Mouse (Mus musculus) E14TG2a.4 (cell line): Measurements from ENCODE around the gene Fdx1.

ENCODE experiments used
- H3K27me3 ChIP-seq: 2 replicates; pipeline ENCODE4 v1.6.1; 2014; ENCODE audit warnings: low read length, control low read depth; ENCODE audit not compliant: insufficient read depth
- H3K36me3 ChIP-seq: 2 replicates; pipeline ENCODE4 v1.6.1; 2014; ENCODE audit warnings: low read length, control low read depth; ENCODE audit not compliant: insufficient read depth
- H3K4me1 ChIP-seq: replicated peaks from 2 replicates; pipeline ENCODE4 v1.6.1; 2014; ENCODE audit warnings: low read depth, low read length, control low read depth
- H3K4me3 ChIP-seq: replicated peaks from 2 replicates; pipeline ENCODE4 v1.5.1; 2014; ENCODE audit warnings: mild to moderate bottlenecking, low read length
- H3K9me3 ChIP-seq: 2 replicates; pipeline ENCODE4 v1.6.1; 2014; ENCODE audit warnings: low read length, control low read depth
- CTCF ChIP-seq: conservative IDR thresholded peaks from 2 replicates; pipeline ENCODE4 v1.5.1; 2014; ENCODE audit warnings: low read length
- NANOG ChIP-seq: IDR thresholded peaks from 2 replicates; pipeline ENCODE4 v1.6.1; 2014; ENCODE audit warnings: borderline replicate concordance, low read length, mixed read lengths
- POU5F1 ChIP-seq: IDR thresholded peaks from 2 replicates; pipeline ENCODE4 v1.6.1; 2014; ENCODE audit warnings: low read length, borderline replicate concordance

The Fdx1 gene

GRCm38 (mm10) chr9:51951337-51951736, 12.0 kb downstream of the Fdx1 start:
- Histone ChIP-seq H3K27me3 (no peaks in the 10 kb centered on the region), H3K4me1 (no peaks in the 10 kb centered on the region), H3K36me3 (peaks cover 9% of the 10 kb centered on the region), H3K9me3 (no peaks in the 10 kb centered on the region), H3K4me3 (no peak overlapping the region)
- peak; percentile 30 for TF ChIP-seq CTCF
- no peak for TF ChIP-seq POU5F1

- no peaks in the 10 kb centered on the region for H3K4me1 ChIP-seq
- H3K36me3 ChIP-seq = peaks cover 9% of the 10 kb centered on the region
- no peak overlapping the region for H3K4me3 ChIP-seq
- TF ChIP-seq POU5F1 (no peak), CTCF (no peak), NANOG (no peak)
- no peaks in the 10 kb centered on the region for H3K9me3 ChIP-seq
- H3K27me3 ChIP-seq = no peaks in the 10 kb centered on the region
Measured at GRCm38 (mm10) chr9:51950667-51951066, 12.7 kb downstream of the Fdx1 start.

GRCm38 (mm10) chr9:51950225-51950624, 13.1 kb downstream of the Fdx1 start:
- H3K4me1 ChIP-seq = no peaks in the 10 kb centered on the region
- H3K27me3 ChIP-seq = no peaks in the 10 kb centered on the region
- no peak overlapping the region for H3K4me3 ChIP-seq
- no peaks in the 10 kb centered on the region for H3K9me3 ChIP-seq
- peaks cover 8% of the 10 kb centered on the region for H3K36me3 ChIP-seq
- no peak for TF ChIP-seq POU5F1
- TF ChIP-seq NANOG = no peak
- no peak for TF ChIP-seq CTCF

GRCm38 (mm10) chr9:51943934-51944333, 19.4 kb downstream of the Fdx1 start:
- no peak overlapping the region for H3K4me3 ChIP-seq
- no peaks in the 10 kb centered on the region for H3K36me3 ChIP-seq
- H3K27me3 ChIP-seq = no peaks in the 10 kb centered on the region
- H3K4me1 ChIP-seq = no peaks in the 10 kb centered on the region
- H3K9me3 ChIP-seq = no peaks in the 10 kb centered on the region
- TF ChIP-seq NANOG = no peak
- no peak for TF ChIP-seq POU5F1
- no peak for TF ChIP-seq CTCF

- Histone ChIP-seq H3K4me1 (no peaks in the 10 kb centered on the region), H3K36me3 (no peaks in the 10 kb centered on the region), H3K4me3 (no peak overlapping the region), H3K9me3 (no peaks in the 10 kb centered on the region), H3K27me3 (no peaks in the 10 kb centered on the region)
- TF ChIP-seq CTCF (no peak), NANOG (no peak), POU5F1 (no peak)
Measured at GRCm38 (mm10) chr9:51934641-51935040, 28.7 kb downstream of the Fdx1 start.

- H3K27me3 ChIP-seq = no peaks in the 10 kb centered on the region
- TF ChIP-seq POU5F1 (no peak), NANOG (no peak), CTCF (no peak)
- no peak overlapping the region for H3K4me3 ChIP-seq
- no peaks in the 10 kb centered on the region for H3K9me3 ChIP-seq
- no peaks in the 10 kb centered on the region for H3K36me3 ChIP-seq
- no peaks in the 10 kb centered on the region for H3K4me1 ChIP-seq
Measured at GRCm38 (mm10) chr9:51931997-51932396, 31.4 kb downstream of the Fdx1 start.

- no peaks in the 10 kb centered on the region for H3K9me3 ChIP-seq
- H3K4me1 ChIP-seq = no peaks in the 10 kb centered on the region
- no peak for TF ChIP-seq POU5F1
- TF ChIP-seq CTCF = no peak
- TF ChIP-seq NANOG = no peak
Measured at GRCm38 (mm10) chr9:51931054-51931690, 32.2 kb downstream of the Fdx1 start.

GRCm38 (mm10) chr9:51929972-51930371, 33.4 kb downstream of the Fdx1 start:
- Histone ChIP-seq H3K4me3 (no peak overlapping the region), H3K27me3 (0 out of 2 replicates have a peak, but pooled peaks cover 3% of the 10 kb centered on the region), H3K4me1 (no peaks in the 10 kb centered on the region), H3K9me3 (no peaks in the 10 kb centered on the region), H3K36me3 (no peaks in the 10 kb centered on the region)
- TF ChIP-seq POU5F1 (no peak), CTCF (no peak), NANOG (no peak)

More at GRCm38 (mm10) chr9:51931054-51931690, 32.2 kb downstream of the Fdx1 start:
- no peaks in the 10 kb centered on the region for H3K27me3 ChIP-seq
- no peak overlapping the region for H3K4me3 ChIP-seq
- H3K36me3 ChIP-seq = no peaks in the 10 kb centered on the region

- Histone ChIP-seq H3K27me3 (0 out of 2 replicates have a peak, but pooled peaks cover 3% of the 10 kb centered on the region), H3K4me1 (no peaks in the 10 kb centered on the region), H3K4me3 (no peak overlapping the region), H3K9me3 (no peaks in the 10 kb centered on the region), H3K36me3 (no peaks in the 10 kb centered on the region)
- no peak for TF ChIP-seq NANOG
- no peak for TF ChIP-seq CTCF
- no peak for TF ChIP-seq POU5F1
Measured at GRCm38 (mm10) chr9:51928659-51929058, 34.7 kb downstream of the Fdx1 start.

GRCm38 (mm10) chr9:51928116-51928515, 35.2 kb downstream of the Fdx1 start:
- no peaks in the 10 kb centered on the region for H3K36me3 ChIP-seq

More at GRCm38 (mm10) chr9:51928116-51928515, 35.2 kb downstream of the Fdx1 start:
- Histone ChIP-seq H3K9me3 (no peaks in the 10 kb centered on the region), H3K4me3 (no peak overlapping the region), H3K27me3 (0 out of 2 replicates have a peak, but pooled peaks cover 3% of the 10 kb centered on the region), H3K4me1 (no peaks in the 10 kb centered on the region)
- TF ChIP-seq POU5F1 = no peak
- no peak for TF ChIP-seq CTCF
- TF ChIP-seq NANOG = no peak
